Mouse (Mus musculus): Measurements from ENCODE around the gene Prrt2.

The Prrt2 gene

DNA sequence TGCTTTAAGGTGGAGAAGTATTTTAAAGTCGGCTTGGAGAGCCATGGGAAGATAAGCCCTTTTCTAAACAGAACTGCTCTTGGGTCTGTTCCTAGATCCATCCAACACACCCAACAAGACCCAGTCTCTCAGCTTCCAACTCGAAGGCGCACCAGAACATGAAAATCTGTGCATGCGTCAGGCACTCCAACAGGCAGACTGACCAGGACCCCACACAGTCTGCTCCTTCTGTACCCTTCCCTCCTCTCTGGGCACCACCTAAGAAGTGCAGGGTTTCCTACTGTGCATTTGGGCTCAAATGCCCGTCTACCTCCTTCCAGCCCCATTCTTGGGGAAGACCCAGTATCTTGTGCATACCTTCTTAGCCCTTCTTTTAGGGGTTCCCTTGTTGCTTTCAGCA is 520 bp downstream of the Prrt2 start:
- DNase-seq (ENCODE audit: low spot score in 2 of 2), result no peak

DNA sequence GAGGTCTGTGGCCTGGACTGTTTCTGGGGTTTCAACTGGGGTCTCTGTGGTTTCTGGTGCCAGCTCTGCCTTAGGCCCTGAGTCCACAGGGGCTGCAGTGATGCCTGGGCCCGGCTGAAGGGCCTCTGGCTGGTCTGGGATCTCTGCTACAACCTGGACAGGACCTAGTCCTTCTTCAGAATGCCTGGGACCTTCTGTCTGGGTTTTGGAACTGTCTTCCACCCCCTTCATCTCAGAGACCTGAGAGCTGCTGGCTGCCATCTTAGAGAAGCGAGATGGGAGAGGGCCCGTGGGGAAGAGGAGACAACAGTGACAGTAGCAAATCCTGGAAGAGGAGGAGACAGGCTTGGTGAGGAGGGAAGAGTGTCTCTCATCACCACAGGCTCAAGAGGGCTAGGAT is 980 bp downstream of the Prrt2 start:
- no peak for DNase-seq (ENCODE audit: low spot score in 2 of 2)

DNA sequence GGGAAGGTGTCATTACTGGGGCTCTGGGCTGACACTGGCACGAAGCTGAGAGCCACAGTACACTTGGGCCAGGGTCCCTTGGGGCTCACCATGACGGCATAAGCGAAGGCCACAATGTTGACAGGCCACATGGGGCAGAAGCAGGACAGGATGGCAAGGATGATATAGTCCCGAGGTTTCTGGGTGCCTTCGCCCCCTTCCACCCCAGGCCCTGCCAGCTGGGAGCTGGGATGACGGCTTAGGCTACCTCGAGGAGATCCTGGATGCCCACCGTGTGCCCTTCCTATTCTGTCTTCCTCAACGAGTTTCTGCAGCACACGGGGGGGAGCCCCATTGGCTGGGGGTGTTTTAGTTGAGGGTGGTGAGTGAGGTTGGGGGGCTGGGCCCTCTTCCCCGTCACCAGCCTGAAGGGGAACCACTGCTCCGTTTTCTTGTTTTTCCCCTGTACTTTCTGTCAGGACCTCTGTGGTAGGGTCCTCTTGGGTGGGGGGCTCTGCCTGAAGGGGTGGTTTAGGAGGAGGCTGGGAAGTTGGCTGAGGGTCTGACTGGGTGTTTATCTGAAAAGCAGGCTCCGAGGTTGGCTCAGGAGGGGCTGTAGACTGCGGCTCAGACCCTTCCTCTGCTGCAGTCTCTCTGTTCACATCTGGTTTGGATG is 1.6 kb downstream of the Prrt2 start:
- no peak for DNase-seq (ENCODE audit: low spot score in 2 of 2)

DNA sequence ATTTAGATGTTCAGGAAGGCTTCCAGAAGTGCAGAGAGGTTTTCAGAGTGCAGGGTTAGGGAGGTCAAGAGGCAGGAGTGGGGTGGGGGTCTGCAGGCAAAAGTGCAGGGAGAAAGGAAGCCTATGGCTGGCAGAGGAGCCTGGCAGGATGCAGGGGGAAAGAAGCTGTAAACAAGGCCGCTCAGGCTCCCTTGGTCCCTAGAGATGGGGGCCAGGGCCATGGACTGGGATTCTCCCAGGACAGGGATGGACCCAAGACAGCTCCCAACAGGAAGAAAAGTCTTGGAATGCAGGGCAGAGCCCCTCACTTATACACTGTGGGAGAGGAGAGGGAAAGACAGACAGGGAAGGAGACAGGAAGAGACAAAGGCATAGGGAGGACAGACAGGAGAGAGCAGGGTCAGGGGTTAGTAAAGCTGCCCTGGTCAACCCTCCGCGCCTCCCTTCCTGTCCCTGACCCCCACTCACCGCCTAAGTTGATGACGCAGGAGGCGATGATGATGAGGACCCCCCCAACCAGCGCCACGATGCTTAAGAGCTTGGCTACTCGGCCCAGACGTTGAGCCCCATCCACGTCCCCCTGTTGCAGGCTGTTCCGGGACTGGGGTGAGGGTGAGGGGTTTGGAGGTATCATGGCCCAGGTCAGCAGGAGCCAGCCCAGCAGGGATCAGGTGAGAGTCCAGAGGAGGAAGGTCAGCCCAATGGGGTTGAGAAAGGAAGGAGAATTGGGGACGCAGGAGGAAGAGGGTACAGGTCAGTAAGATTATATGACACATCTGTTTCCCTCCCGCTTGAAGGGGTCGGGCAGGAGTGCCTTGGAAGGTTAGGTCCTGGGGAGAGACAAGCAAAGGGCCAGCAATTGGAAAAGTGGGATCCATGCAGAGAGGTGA is 2.4 kb downstream of the Prrt2 start:
- DNase-seq (ENCODE audit: low spot score in 2 of 2), result peak in 1 of 2 experiments; percentile 72

DNA sequence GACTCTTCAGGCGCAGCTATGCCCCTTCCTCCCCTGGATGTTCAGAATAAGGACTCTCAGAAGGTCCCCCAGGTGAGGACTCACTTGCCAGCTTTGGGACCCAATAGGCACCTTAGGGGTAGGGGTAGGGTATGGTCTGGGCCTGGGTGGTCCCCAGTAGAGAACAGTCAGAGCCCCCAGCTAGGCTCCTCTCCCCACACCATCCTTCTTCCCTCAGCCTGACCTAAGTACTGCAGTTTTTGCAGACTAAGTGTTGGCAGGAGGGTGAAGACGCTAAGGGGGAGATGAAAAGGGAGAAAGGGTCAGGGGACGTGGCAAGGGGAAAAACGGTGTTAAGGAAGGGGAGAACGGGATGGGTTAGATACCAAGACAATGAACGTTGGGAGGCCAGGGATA is 3.1 kb downstream of the Prrt2 start:
- DNase-seq (ENCODE audit: low spot score in 2 of 2), result no peak

DNA sequence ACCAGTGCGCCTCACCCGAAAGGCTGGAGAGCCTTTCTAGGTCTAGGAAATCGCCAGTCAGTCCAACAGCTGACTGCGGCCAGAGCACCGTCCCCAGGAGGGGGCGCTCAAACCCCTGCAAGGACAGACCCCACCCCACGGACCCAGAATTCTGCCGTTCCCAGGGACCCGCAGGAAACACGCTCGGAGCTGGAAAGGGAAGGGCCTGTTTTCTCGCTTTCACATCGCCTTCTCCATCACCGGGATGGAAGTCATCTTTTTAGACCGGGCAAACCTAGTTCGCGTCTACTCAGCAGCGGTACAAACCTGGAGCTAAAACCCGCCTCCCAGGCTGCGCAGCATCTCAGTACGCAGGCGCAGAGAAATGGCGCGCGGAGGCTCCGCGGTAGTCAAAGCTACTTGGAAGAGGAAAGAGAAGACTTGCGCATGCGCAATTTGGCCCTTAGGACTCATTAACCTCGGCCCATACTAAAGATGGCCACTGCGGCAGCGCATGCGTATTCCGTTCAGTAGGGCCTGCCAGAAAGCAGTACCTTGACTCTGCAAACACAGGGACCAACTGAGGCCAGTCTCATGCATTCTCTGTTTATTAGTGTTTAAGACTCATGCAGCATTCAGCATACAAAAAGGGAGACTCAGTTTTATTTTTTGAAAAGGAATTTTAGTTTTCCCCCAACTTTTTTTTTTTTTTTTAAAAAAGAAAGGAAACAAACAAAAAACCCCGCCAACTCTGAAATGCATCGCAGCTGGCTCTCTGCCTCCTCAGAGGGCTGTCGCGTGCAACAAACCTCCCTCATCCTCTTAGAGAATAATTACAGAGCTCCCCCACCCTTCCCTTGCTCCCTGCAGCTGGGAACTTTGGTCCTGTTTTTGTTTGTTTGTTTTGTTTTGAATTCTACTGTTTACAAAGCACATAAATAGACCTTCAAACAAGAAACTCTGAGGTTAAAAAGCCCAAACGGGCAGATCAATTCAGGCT is 3.8 kb downstream of the Prrt2 start, which contains the start of gene Pagr1a:
TSS of gene Pagr1a (minus strand) at position 382 of the 979 bp plus-strand sequence.
- DNase-seq (ENCODE audit: low spot score in 2 of 2), result peak; percentile 97 to 99

DNA sequence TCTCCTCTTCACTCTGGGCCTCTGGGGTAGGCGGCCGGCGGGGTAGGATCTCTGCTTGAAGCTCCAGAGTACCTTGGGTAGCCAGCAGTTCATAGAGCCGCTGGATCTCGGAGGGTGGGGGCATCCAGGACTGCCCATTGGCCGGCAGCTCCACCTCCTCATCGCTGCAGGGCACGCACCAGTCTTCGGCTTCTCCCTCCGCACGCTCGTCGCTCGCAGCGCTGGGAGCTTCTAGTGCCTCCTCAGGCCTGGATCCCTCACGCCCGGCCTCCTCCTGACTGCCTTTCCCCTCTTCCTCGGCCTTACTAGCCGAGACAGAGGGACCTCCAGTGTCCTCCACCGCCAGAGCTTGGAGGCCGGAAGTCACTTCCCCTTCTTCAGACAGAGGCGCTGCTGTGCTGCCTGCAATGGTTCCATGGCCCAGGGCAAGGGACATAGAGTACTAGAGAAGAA is 4.5 kb downstream of the Prrt2 start:
- no peak for DNase-seq (ENCODE audit: low spot score in 2 of 2)

DNA sequence TGATC is 4.7 kb downstream of the Prrt2 start, which contains the start of gene Pagr1b:
TSS of gene Pagr1b (minus strand) at position 4 of the 5 bp plus-strand sequence.
- no peak for DNase-seq (ENCODE audit: low spot score in 2 of 2)

DNA sequence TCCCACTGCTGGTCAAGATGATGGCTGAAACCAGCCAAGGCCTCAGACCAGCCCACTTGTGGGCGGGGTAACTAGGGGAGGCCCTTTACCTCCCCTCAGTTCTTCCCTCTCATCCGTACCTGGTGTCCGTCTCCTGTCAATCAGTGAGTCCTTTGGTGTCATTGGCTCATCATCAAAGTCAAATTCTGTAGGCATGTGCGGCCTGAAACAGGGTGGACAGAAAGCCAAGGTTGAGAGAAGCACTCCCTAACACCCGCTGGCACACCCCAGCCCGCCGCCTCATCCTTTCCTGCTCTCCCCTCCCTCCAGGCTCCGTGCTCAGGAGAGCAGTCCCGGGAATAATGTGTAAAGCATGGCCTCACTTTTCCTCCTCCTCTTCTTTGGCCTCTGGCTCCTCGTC is 4.9 kb downstream of the Prrt2 start:
- DNase-seq (ENCODE audit: low spot score in 2 of 2), result peak in 1 of 2 experiments; percentile 40

DNA sequence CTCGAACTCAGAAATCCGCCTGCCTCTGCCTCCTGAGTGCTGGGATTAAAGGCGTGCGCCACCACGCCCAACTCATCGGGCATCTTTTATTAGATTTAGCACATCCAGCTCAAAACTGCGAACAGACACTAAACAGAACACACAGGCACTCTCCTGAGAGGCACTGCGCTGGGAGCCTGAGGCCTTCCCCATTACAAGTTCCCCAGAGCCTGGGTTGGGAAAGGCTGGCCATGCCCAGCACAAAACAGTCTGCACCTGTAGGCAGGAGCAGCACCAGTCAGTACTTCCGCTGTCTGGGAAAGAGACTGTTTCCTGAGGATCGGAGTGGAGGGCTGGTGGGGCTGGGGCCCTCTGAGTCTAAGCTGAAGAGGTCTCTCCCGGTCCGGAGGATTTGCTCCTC is 6.0 kb downstream of the Prrt2 start:
- DNase-seq (ENCODE audit: low spot score in 2 of 2), result no peak

DNA sequence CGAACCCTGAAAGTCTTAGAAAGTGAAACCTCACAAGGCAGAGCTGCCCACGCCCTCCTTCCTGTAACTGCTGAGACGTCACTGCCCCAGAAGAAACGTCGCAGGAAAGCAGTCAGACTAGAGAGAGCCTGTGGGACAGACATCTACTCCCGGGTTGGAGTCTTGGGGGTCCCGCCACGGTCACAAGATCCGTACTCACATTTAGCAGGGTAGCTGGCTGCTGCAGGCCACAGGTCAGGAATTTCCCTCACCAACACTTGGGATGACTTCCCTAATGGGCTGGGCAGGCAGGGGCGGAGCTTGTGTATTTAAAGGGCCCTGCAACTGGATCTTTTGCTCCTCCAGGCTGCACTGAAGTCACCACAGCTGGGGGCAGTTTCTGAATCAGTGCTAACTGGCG is 6.7 kb downstream of the Prrt2 start, which contains the start of gene Mvp:
TSS of gene Mvp (minus strand) at position 302 of the 400 bp plus-strand sequence.
- peak; percentile 48 to 76 for DNase-seq (ENCODE audit: low spot score in 2 of 2)

DNA sequence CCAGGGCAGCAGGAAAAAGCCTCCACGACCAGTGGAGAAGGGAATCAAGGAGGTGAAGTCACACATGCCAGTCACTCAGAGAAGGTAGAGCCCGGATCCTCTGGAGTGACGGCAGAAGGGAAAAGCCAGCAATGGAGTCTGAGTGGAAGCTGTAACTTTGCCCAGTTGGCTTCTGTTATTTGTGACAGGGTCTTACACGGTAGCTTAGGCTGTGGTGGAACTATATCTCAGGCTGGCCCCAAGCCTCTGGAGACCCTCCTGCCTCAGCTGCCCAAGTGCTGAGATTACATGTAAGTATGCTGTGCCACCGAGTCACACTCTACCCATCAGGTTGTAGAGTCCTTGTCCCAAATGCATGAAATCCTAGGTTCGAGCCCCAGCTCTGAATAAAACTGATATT is 7.6 kb downstream of the Prrt2 start:
- DNase-seq (ENCODE audit: low spot score in 2 of 2), result no peak

DNA sequence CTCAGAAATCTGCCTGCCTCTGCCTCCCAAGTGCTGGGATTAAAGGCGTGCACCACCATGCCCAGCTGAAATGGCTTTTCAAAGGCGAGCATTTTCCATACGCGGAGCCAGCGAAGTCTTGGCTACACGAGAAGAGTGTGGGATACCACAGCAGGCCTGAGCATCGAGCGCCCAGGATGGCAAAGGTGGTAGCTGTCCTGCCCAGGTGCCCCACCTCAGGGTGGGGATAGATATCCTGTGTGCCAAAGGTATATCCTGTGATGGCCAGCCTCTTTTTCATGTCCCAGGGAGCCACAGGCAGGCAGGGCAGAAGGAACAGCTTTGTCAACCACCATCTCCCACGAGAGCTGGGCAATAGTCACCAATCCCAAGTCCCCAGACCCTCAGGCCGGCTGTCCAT is 8.2 kb downstream of the Prrt2 start:
- no peak for DNase-seq (ENCODE audit: low spot score in 2 of 2)

DNA sequence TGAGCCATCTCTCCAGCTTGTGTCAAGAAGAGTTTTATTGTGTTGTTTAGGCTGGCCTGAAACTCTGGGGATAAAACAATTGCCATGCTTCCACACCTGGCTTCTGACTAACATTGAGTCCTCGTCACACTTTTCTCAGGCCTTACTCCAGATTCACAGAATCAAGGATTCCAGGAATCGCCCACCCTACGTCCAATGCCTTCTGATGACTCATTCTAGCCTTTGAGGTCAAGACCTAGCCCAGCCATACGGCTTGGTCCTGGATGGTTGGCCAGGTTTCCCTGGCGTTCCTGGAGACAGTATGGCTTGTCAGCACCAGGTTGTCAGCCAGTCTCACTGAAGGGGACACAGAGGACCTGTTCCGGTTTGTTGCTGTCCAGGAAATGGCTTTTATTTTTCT is 8.6 kb downstream of the Prrt2 start:
- DNase-seq (ENCODE audit: low spot score in 2 of 2), result no peak

DNA sequence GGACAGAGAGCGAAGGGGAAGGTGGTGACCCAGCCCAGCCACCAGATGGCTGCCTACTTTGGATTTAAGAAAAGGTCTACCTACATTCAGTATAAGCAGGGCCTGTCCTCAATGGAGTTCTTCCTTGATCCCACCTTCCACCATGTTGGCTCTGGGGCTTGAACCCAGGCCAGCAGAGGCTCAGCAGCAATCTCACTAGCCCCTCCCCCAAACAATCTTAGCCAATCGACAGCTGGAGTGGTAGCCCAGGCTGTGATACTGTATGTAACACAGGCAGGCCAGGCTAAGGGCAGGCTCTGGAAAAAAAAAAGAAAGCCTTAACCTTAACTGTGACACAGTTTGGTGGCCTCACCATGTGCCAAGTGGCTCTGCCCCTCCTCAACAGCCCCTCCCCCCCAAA is 9.3 kb downstream of the Prrt2 start:
- DNase-seq (ENCODE audit: low spot score in 2 of 2), result no peak

DNA sequence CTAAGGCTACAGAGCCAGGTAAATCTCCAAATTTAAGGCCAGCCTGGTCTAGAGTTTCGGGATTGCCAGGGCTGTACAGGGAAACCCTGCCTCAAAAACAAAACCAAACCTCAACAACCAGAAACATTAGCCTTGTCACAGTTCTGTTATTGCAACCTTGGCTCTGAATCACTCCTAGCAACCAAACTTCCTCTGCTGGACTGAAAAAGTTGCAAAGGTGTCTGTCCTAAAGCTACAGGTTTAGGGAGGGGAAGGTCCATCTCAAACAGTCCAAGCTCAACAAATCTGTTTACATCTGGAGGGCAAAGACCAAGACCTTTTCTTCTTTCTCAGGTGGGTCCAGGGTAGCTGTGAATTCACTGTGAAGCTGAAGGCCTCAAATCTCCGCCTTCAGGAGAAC is 10.0 kb downstream of the Prrt2 start:
- DNase-seq (ENCODE audit: low spot score in 2 of 2), result no peak

DNA sequence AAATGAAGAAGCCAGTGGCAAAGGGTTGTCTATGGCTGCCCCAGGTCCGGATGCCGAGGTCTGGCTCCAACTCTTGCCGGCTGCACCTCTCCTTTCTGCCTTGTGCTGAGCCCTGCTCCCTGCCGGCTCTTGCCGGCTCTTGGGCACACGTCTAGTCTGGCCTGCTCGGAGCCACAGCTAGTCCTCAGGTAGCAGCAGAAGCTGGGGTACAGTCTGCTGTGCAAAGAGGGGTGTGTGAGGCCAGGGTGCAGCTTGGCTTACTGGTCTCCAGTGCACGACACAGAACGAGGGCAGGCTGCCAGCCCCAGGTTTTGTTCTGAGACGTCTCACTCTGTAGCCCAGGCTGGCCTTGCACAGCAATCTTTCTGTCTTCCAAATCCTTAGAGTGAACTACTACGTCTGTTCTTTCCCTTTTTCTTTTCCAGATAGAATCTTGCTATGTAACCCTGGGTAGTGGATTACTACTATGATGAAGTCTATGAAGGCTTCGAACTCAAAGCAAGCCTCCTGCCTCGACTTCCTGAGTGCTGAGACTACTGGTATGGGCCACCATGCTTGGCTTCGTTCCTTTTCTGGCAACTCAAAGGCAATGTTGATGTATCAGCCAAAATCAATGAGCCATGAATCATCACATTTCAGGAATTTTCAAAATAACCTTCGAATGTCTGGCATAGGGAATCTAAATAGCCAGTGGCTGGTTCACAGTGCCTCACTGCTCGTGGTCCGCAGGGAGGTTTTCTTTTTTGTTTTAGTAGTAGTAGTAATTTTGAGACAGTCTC is 11.5 kb downstream of the Prrt2 start:
- DNase-seq (ENCODE audit: low spot score in 2 of 2), result no peak

DNA sequence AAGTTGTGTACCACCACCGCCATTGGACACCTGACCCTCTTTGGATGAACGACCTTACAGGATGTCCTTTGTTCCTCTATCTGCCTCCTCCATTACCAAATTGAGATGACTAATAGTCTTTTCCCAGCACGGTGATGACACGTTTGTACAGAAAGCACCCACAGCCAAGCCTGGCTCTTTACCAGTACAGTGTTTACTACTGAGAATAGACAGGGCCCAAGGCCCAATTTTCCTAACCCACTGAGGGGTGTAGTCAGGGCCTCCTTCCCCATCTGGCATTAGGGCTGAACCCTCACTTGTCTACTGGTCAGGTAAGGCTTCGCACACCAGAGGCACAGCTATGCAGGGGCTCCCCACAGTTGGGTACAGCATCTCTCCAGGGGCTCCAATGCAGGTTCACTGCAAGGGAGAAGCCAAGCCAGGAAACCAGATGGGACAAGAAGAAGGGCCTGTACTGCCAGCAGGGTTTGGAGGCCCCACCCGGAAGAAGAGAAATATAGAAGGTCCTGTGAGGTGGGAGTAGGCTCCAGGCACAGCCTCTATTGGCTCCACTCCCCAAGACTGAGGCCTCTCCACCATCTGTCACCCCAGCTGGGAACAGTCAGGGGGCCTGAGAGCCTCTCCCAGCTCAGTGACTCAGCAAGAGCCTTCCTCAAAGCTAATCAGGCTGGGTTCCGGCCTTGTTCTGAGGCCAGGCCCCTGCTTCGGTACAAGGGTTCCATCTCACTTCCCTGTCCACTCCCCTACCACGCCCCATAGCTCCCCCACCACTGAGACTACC is 12.6 kb downstream of the Prrt2 start:
- peak; percentile 55 to 78 for DNase-seq (ENCODE audit: low spot score in 2 of 2)

DNA sequence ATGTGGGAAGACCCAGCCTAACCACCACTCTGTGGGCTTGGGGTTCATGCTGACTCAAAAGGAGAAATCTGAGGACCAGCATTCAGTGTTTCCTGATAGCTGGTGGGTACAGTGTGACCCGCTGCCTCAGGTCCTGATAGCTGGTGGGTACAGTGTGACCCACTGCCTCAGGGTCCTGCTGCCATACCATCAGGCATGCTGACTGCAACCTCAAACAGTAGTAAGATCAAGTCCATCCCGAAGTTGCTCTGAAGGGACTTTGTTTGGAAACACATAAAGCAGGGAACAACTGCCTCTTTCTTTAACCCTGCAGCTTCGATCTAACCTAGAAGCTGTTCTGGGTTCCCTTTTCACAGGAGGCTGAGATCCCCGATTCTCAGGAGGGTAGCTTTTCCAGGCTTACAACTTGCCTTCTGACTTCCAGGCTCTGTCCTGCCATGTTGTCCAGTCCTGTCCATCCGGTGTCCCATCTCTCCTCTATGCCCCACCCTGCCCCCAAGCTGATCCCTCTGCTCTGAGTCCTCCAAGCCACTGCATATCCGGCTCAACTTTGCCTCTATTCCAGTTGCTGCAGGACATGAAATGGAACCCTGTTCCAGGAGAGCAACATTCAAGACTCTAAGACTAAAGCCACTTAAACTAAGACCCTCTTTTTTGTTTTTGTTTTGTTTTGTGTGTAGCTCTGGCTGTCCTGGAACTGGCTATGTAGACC is 13.5 kb downstream of the Prrt2 start:
- DNase-seq (ENCODE audit: low spot score in 2 of 2), result no peak
